Mouse (Mus musculus) CH12F3 (cell line): Measurements from ENCODE around the gene Mphosph9.
"Not testable (repeated sequence)": the region's sequence is repeated elsewhere in the genome, so short reads cannot be mapped to it uniquely, and the experiment has no call there.

Source experiments
- in situ Hi-C: fragments of 300-500 bp; cut with MboI; formaldehyde crosslinking; loops from 2 replicates; pipeline ENCODE4 v1.14.3; 2020; ENCODE audit warnings: low sequenced_read_pairs

Gene Mphosph9

DNA sequence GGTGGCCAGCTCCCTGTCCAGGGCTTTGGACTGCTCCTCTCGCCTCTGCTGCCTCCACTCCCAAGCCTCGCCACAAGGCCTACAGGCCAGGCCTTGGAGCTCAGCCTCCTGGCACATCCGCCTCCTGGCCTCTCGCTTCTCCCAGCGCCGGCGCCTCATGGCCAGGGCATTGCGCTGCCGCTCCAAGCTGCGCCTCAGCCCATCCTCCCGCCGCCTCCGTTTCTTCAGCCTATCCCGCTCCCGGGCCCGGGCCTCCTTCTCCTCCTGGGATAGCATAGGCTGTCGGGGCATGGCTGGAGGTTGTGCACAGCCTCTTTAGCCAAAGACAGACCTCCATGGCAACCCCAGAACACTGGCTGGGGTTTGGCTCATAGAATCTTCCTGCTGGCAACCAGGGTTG, 21.4 kb upstream of the Mphosph9 start:
- in situ Hi-C loops = no loop called here

DNA sequence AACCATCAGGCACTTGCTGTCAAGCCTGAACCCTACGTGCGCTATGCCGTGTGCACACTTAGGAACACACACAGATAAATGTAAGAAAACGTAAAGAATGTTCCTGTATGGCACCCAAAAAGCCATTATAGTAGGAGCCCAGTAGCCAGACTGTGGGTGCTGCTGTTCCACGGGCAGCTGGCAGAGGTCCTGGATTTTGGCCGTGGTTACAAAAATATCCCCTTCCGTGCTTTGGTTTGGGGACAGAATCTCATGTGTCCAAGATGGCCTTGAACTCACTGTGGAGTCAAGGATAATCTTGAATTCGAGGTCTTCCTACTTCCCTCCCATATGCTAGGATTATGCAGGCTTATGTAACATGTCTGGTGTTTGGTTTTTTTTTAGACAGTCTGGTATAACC, 15.1 kb upstream of the Mphosph9 start:
- in situ Hi-C loops = no loop called here

DNA sequence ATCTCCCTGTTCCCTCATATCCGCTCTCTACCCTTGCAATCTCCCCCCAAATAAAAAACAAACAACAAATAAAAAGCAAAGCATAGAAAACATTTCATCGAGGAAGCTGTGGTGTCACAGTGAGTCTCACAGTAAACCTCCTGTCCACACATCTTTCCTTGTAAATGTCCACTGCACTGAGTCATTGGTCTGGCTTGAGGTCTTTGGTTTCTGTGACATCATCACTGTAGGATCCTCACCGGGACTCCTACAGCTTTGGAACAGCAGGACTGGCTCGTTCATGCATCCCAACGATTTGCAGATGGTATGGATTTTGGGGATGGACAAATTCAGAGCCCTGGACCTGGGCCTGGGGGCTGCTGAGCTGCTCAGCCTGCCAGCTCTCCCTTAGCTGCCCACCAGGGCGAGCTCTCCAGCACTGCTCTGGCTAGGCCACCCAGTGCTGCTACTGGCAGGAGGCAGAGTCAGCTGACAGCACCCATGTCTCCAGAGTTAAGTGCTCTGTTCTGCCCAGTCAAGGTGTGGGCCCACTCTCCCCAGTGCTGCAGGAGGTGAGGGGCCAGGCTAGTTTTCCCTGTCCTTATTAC, 14.1 kb upstream of the Mphosph9 start:
- in situ Hi-C loops = not testable (repeated sequence)

GRCm38 (mm10) chr5:124338791-124339190, 11.0 kb upstream of the Mphosph9 start:
- in situ Hi-C loops = no loop called here

DNA sequence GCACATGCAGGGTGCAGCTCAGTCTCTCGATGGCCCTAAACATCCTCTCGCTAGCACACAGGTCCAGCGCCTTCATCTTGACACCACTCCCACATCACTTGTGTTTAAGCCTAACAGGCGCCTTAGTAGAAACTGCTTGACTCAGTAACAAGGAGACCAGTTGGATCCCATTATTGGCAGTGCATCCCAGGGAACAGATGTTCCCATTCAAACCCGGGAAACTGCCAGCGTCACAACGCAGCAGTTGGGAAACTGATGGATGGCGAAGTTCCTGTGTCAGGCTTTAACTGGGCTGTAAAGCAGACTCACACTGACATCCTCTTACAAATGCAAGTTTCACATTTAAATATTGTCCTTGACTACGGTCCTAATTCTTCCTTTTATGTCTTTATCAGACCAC, 10.1 kb upstream of the Mphosph9 start:
- in situ Hi-C loops = no loop called here

GRCm38 (mm10) chr5:124337103-124337502, 9.3 kb upstream of the Mphosph9 start:
- in situ Hi-C loops = no loop called here

- in situ Hi-C loops = no loop called here
Measured at GRCm38 (mm10) chr5:124334392-124334791, 6.6 kb upstream of the Mphosph9 start.

DNA sequence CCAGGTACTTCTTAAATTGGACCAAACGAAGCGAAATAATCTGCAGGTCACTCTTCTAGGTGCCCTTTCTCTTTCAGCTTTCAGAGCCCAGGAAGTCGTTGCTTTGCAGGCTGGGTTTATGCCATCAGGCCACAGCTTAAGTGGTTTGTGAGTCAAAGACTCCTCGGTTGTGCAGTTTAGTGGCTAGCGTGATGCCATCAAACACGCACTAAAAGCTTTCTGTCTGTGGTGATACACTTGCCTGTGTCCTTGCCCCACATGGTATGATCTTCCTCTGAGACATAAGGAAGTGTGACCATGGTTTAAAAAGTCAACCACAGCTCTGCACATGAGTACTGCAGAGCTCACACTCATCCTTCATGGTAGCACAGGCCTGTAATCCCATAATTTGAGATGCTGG, 2.3 kb upstream of the Mphosph9 start:
- in situ Hi-C loops = no loop called here

DNA sequence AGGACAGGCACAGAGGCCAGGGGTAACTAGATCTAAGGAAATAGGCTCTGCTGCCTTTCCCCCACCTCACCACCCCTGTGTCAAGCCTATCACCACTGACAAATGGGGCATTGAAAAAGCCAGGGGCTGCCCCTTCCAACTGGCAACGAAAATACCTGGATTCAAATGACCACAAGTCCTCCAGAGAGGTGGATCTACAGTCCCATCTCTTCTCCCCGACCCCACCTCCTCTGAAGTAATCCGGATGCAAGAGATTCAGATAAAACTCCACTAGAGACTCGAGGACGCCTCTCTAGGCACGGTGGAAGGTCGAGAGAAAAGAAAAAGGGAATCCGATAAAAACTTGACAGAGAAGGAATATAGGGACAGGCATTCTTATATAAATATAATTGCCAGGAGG, 943 bp downstream of the Mphosph9 start:
- in situ Hi-C loops = no loop called here

GRCm38 (mm10) chr5:124317648-124318047, 10.1 kb downstream of the Mphosph9 start:
- in situ Hi-C loops = no loop called here

- in situ Hi-C loops = no loop called here
Measured at GRCm38 (mm10) chr5:124315941-124316340, 11.8 kb downstream of the Mphosph9 start.

DNA sequence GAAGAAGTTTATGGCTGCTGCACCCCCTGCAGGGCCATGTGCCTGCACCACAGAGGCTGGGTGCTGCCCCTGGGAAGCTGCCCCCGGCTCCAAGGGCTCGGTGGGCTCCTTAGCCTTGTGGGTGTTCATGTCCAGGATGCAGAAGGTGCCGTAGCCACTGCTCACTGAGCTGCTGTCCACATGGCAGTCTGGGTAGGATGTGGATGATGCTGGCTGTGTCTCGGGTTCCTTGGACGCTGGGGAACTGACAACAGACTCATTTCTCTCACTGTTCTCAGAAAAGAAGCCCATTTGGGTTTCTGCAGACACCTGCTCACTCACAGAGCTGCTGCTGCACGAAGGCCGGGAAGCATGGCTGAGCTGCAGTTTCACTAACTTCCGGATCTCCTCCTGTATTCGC, 12.3 kb downstream of the Mphosph9 start:
- in situ Hi-C loops = no loop called here

DNA sequence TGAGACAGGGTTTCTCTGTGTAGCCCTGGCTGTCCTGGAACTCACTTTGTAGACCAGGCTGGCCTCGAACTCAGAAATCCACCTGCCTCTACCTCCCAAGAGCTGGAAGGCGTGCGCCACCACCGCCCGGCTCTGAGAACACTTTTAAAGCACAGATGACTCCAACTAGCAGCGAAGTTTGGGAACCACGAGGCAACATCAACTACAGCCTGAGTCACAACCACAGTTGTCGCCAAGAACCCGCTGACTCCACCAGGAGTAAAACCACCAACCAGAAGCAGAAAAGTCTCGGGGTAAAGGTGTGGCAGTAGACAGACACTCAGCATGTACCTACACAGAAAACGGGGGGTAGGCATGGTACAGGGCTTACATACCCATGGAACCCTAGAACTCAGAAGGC, 17.7 kb downstream of the Mphosph9 start:
- in situ Hi-C loops = no loop called here

DNA sequence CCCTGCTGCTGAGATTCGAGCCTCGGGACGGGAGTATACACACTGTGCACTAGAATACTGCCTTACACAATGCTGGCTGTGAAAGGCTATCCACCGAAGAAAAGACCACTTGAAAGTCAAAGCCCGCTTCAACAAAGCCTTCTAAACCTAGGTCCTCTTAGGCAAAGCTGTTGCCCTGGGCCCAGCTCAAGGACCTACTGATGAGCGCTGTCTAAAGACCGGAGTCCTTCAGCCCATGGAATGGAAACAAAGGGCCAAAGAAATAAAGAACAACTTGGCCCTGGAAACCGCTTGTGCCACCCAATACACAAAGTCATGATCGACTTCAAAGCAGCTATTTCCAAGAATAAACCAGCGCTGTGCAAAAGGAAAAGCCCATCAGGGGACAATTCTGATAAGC, 18.6 kb downstream of the Mphosph9 start:
- in situ Hi-C loops = no loop called here

DNA sequence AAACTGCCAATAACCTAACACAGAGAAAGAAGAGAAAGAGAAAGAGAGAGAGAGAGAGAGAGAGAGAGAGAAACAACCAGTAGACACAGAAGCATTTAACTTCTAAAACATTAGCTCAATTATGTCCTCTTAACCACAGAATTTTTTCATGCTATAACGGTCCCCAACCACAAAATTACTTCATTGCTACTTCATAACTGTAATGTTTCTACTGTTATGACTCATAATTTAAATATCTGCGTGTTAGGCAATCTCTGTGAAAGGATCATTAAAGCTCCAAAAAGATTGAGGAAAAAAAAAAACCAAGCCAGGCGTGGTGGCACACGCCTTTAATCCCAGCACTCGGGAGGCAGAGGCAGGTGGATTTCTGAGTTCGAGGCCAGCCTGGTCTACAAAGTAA, 24.9 kb downstream of the Mphosph9 start:
- in situ Hi-C loops = not testable (repeated sequence)

DNA sequence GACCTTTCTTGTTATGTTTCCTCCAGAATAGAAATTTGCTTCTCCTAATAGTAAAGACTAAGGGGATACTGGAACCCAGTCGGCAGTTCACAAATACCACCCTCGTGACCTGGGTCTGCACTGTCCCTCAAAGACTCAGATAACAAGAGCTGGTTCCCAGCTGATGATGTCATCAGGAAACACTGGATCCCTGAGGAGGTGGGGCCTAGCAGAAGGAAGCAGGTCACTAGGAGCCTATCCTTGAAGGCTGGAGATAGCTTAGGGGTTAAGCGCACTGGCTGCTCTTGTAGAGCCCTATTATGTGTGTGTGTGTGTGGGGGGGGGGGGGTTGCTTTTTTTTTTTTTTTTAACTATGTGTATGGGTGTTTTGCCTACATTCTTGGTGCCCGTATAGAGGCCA, 27.6 kb downstream of the Mphosph9 start:
- in situ Hi-C loops = no loop called here

DNA sequence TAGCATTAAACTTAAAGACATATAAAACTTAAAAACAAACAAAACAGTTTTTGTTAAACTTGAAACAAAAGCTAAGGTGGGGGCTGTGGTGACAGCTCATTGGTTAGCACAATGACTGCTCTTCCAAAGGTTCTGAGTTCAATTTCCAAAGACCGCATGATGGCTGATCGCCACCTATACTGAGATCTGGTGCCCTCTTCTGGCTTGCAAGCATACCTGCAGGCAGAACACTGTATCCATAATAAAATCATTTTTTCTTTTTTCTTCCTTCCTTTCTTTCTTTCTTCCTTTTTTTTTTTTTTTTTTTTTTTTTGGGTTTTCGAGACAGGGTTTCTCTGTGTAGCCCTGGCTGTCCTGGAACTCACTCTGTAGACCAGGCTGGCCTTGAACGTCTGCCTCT, 28.5 kb downstream of the Mphosph9 start:
- in situ Hi-C loops = not testable (repeated sequence)

GRCm38 (mm10) chr5:124296475-124296874, 31.3 kb downstream of the Mphosph9 start:
- in situ Hi-C loops = no loop called here

GRCm38 (mm10) chr5:124293967-124294366, 33.8 kb downstream of the Mphosph9 start:
- in situ Hi-C loops = no loop called here

GRCm38 (mm10) chr5:124290216-124290615, 37.6 kb downstream of the Mphosph9 start:
- in situ Hi-C loops = no loop called here

DNA sequence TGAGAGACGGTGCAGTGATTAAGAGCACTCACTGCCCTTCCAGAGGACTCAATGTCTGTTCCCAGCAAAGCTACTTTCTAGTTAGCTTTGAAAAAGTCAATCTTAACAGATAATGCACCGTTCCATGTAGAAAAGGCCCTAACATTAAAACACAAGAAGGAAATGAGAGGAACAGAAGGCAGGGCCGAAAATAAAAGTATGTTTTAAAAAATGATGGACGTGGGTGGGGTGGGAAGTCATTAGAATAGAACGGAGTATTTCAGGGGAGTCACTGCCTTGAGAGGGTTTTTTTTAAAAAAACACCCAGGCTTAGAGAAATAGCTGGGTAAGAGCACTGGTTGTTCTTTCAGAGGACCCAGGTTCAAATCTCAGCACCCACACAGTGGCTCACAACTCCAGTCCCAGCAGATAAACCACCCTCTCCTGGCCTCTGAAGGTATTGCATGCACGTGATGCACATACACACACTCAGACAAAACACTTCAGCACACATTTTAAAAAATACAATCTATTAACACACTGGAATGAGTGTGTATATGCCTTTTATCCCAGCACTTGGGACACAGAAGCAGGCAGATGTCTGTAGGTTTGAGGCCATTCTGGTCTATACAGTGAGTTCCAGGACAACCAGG, 40.0 kb downstream of the Mphosph9 start:
- in situ Hi-C loops = no loop called here

- in situ Hi-C loops = no loop called here
Measured at GRCm38 (mm10) chr5:124284330-124284729, 43.4 kb downstream of the Mphosph9 start.

GRCm38 (mm10) chr5:124282854-124283253, 44.9 kb downstream of the Mphosph9 start:
- in situ Hi-C loops = no loop called here
